Mouse (Mus musculus): ENCODE measurements around the gene Crhr2. TPM values are rescaled to one million over a fixed set of nuclear protein-coding genes. Genes with fewer than 3 reads are reported as not detected.

The Crhr2 gene
- total RNA-seq, 2 experiments from 2014 or later, result not detected

GRCm38 (mm10) chr6:55126576-55126975, 6.2 kb downstream of the Crhr2 start:
- no peak for ATAC-seq (ENCODE audit: poor library complexity, severe bottlenecking)

GRCm38 (mm10) chr6:55123056-55123455, 9.8 kb downstream of the Crhr2 start:
- ATAC-seq (ENCODE audit: poor library complexity, severe bottlenecking), result peak; percentile 59; the same call in 1 of the 2 replicates

- ATAC-seq (ENCODE audit: poor library complexity, severe bottlenecking), result no peak
Observed at GRCm38 (mm10) chr6:55117325-55118109, 15.3 kb downstream of the Crhr2 start.

- ATAC-seq (ENCODE audit: poor library complexity, severe bottlenecking), result no peak
Observed at GRCm38 (mm10) chr6:55108358-55108757, 24.5 kb downstream of the Crhr2 start.

GRCm38 (mm10) chr6:55098603-55099002, 34.2 kb downstream of the Crhr2 start:
- no peak for ATAC-seq (ENCODE audit: poor library complexity, severe bottlenecking)

- no peak for ATAC-seq (ENCODE audit: poor library complexity, severe bottlenecking)
Observed at GRCm38 (mm10) chr6:55098030-55098429, 34.8 kb downstream of the Crhr2 start.

GRCm38 (mm10) chr6:55093431-55094146, 39.2 kb downstream of the Crhr2 start:
- ATAC-seq (ENCODE audit: poor library complexity, severe bottlenecking), result no peak

GRCm38 (mm10) chr6:55091396-55091795, 41.4 kb downstream of the Crhr2 start:
- ATAC-seq (ENCODE audit: poor library complexity, severe bottlenecking), result no peak

GRCm38 (mm10) chr6:55090639-55091038, 42.2 kb downstream of the Crhr2 start:
- ATAC-seq (ENCODE audit: poor library complexity, severe bottlenecking), result no peak

- no peak for ATAC-seq (ENCODE audit: poor library complexity, severe bottlenecking)
Observed at GRCm38 (mm10) chr6:55087355-55087754, 45.5 kb downstream of the Crhr2 start.

- ATAC-seq (ENCODE audit: poor library complexity, severe bottlenecking), result no peak
Observed at GRCm38 (mm10) chr6:55082261-55083051, 50.4 kb downstream of the Crhr2 start.

GRCm38 (mm10) chr6:55081379-55081778, 51.4 kb downstream of the Crhr2 start:
- ATAC-seq (ENCODE audit: poor library complexity, severe bottlenecking), result no peak

- no peak for ATAC-seq (ENCODE audit: poor library complexity, severe bottlenecking)
Observed at GRCm38 (mm10) chr6:55076561-55077255, 56.1 kb downstream of the Crhr2 start.

GRCm38 (mm10) chr6:55065903-55066302, 66.9 kb downstream of the Crhr2 start:
- no peak for ATAC-seq (ENCODE audit: poor library complexity, severe bottlenecking)

GRCm38 (mm10) chr6:55064477-55064827, 68.4 kb downstream of the Crhr2 start:
- ATAC-seq (ENCODE audit: poor library complexity, severe bottlenecking), result no peak

GRCm38 (mm10) chr6:55063793-55064476, 68.9 kb downstream of the Crhr2 start:
- ATAC-seq (ENCODE audit: poor library complexity, severe bottlenecking), result no peak

GRCm38 (mm10) chr6:55062200-55062599, 70.6 kb downstream of the Crhr2 start:
- ATAC-seq (ENCODE audit: poor library complexity, severe bottlenecking), result no peak

GRCm38 (mm10) chr6:55061328-55061727, 71.5 kb downstream of the Crhr2 start:
- ATAC-seq (ENCODE audit: poor library complexity, severe bottlenecking), result no peak

- no peak for ATAC-seq (ENCODE audit: poor library complexity, severe bottlenecking)
Observed at GRCm38 (mm10) chr6:55060241-55060825, 72.5 kb downstream of the Crhr2 start.

GRCm38 (mm10) chr6:55057427-55057826, 75.4 kb downstream of the Crhr2 start:
- no peak for ATAC-seq (ENCODE audit: poor library complexity, severe bottlenecking)
